Mouse (Mus musculus) E14TG2a.4 (cell line): ENCODE measurements around the gene Irf2bpl.

Source experiments
- CTCF ChIP-seq: conservative IDR thresholded peaks from 2 replicates; pipeline ENCODE4 v1.5.1; 2014; ENCODE audit warnings: low read length
- NANOG ChIP-seq: IDR thresholded peaks from 2 replicates; pipeline ENCODE4 v1.6.1; 2014; ENCODE audit warnings: borderline replicate concordance, low read length, mixed read lengths
- POU5F1 ChIP-seq: IDR thresholded peaks from 2 replicates; pipeline ENCODE4 v1.6.1; 2014; ENCODE audit warnings: low read length, borderline replicate concordance

DNA sequence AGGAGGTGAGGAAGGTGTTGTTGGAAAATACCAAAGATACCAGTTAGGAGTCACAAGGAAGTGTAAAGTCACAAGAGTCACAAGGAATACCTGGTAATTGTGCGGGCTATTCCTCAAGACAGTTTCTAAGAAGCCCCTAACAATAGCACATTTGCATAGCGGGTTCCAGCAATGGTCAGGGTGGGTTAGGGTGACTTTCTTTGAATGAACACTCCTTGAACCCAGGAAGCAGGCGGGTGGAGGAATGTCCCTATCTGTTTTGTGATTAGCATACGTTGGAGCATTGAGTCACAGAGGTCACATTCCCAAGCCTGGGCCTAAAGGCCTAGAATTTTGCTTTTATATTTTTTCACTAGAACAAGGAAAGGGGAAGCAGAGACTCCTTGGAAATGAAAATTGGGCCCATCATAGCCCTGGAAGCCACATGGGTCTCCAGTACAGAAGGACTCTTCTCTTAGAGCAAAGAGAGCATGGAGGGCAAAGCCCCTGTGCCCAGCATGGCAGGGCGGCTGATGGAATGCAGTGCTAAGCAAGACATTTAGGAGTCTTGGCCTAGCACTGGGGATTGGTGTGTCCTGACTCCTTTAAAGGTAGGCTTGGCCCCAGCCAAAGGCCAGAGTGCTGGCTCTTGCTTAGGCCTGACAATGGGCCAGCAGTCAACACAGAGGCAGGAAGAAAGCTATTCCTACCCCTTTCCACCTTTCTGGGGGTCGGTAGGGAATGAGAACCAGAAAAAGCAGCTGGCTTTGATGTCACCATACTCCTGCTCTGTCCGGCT is 32.4 kb upstream of the Irf2bpl start:
- TF ChIP-seq CTCF: no peak
- no peak for TF ChIP-seq NANOG
- no peak for TF ChIP-seq POU5F1
